Mouse (Mus musculus): Measurements from ENCODE around the gene Rag1.

The Rag1 gene

GRCm38 (mm10) chr2:101591356-101591755 is 57.9 kb downstream of the Rag1 start:
- no peak for DNase-seq (ENCODE audit: low read depth)

Data from naive thymus-derived CD4-positive, alpha-beta T cell, adult 2 months (primary cell).